Mouse (Mus musculus): Measurements from ENCODE around the gene Fam189a2.

DNA sequence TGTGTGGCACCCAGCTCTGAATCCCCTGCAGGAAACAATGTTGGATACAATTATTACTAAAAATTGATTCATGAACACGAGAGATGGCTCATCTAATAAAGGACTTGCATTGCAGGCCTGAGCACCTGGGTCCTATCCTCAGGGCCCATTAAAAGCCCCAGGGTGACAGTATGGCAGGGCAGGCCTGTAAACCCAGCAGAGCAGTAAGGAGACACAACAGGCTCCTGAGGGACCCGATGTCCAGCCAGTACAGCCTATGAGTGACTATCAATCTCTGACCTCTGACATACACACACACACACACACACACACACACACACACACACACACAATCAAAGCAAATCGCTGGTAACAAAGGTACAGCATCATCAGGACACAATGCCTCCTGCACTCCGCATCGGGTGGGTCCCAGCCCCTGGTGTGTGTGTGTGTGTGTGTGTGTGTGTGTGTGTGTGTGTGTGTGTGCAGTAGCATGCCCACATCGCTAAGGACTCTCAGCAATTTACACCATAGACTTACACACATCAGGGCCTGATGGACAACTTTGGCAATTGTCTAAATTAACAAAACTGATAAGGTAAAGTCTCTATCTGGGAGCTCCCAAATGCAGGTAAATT, 69.9 kb downstream of the Fam189a2 start:
- TF ChIP-seq CTCF (IDR thresholded peaks at IDR 0.05; ENCODE audit: control insufficient read depth, insufficient read depth, low read length) (no peak), POLR2A (IDR thresholded peaks at IDR 0.05; ENCODE audit: borderline replicate concordance, control insufficient read depth, low read depth, low read length) (no peak)
